ENCODE assay signal across 9 mouse cellular contexts in genomic region chr12:117155307-117156220, GRCm38 (mm10).
DNase-seq lines count a peak whose midpoint lies in the region; ATAC-seq and TF ChIP-seq lines count a peak whose summit lies in the region.
"Had no signal": no experiment of that assay in that cellular context is flagged by ENCODE, and none has a peak within 500 bp of the region (broad histone marks: within the 10 kb centered on the region; RNA-seq: fewer than 3 reads in every experiment).

No protein-coding gene starts in this region.

- no peak for TF ChIP-seq CTCF in cerebellum, adult 2 months (IDR thresholded peaks at IDR 0.05; ENCODE audit: borderline replicate concordance, insufficient read depth, low read depth, low read length)

- H3K9ac ChIP-seq in hindbrain, embryonic 13.5 days: peak overlapping the region; percentile 92
- peak overlapping the region; percentile 91 for H3K9ac ChIP-seq in midbrain, embryonic 16.5 days (ENCODE audit: low read depth, low read length)

- H3K4me3 ChIP-seq in cerebellum, adult 2 months (replicated peaks; ENCODE audit: insufficient read depth, low read depth, low read length): peak overlapping the region; percentile 12
- H3K4me3 ChIP-seq in hindbrain, embryonic 13.5 days: peak overlapping the region; percentile 70
- peak overlapping the region; percentile 68 for H3K4me3 ChIP-seq in midbrain, embryonic 16.5 days (ENCODE audit: low read depth, low read length)
- H3K4me3 ChIP-seq: megakaryocyte, embryonic 14.5 days had no signal

- no peaks in the 10 kb centered on the region for H3K36me3 ChIP-seq in hindbrain, embryonic 13.5 days
- H3K36me3 ChIP-seq in midbrain, embryonic 16.5 days (ENCODE audit: control insufficient read depth, insufficient read depth, low read length): no peaks in the 10 kb centered on the region

- WGBS in cerebellum, adult 2 months: 18% methylated on average over 33 of the region's 33 CpGs
- WGBS in hindbrain, embryonic 13.5 days: 2% methylated on average over 33 of the region's 33 CpGs
- under 1% methylated on average over 33 of the region's 33 CpGs for WGBS in midbrain, embryonic 16.5 days

- peaks cover 1% of the 10 kb centered on the region; the same call in 1 of the 2 replicates for H3K27me3 ChIP-seq in cerebellum, adult 2 months (ENCODE audit: control insufficient read depth, insufficient read depth, low read length)
- peaks cover 54% of the 10 kb centered on the region for H3K27me3 ChIP-seq in hindbrain, embryonic 13.5 days
- no peaks in the 10 kb centered on the region for H3K27me3 ChIP-seq in midbrain, embryonic 16.5 days (ENCODE audit: control insufficient read depth, insufficient read depth, low read depth, low read length)

- H3K4me1 ChIP-seq in cerebellum, adult 2 months (ENCODE audit: control insufficient read depth, insufficient read depth, low read length): peaks cover 3% of the 10 kb centered on the region; the same call in 1 of the 2 replicates
- peaks cover 91% of the 10 kb centered on the region for H3K4me1 ChIP-seq in hindbrain, embryonic 13.5 days (replicated peaks)
- H3K4me1 ChIP-seq in midbrain, embryonic 16.5 days (ENCODE audit: control insufficient read depth, insufficient read depth, low read length): peaks cover 59% of the 10 kb centered on the region

- H3K4me2 ChIP-seq in hindbrain, embryonic 13.5 days: peak overlapping the region; percentile 83
- H3K4me2 ChIP-seq in midbrain, embryonic 16.5 days (ENCODE audit: low read length): peak overlapping the region; percentile 64

- no peak overlapping the region for H3K27ac ChIP-seq in cerebellum, adult 2 months (ENCODE audit: insufficient read depth, low read length)
- peak overlapping the region; percentile 92 for H3K27ac ChIP-seq in hindbrain, embryonic 13.5 days
- peak overlapping the region; percentile 96 for H3K27ac ChIP-seq in midbrain, embryonic 16.5 days (ENCODE audit: low read length)

- no peak for ATAC-seq in hindbrain, embryonic 13.5 days (ENCODE audit: low FRiP score)
- no peak for ATAC-seq in midbrain, embryonic 16.5 days

- no peaks in the 10 kb centered on the region for H3K9me3 ChIP-seq in hindbrain, embryonic 13.5 days
- H3K9me3 ChIP-seq in midbrain, embryonic 16.5 days (replicated peaks; ENCODE audit: control insufficient read depth, low read length, poor library complexity, severe bottlenecking): no peaks in the 10 kb centered on the region

- DNase-seq in cerebellum, adult 2 months: no peak
- DNase-seq in cerebellum, adult 8-10 months: no peak
- DNase-seq in embryo, embryonic 9.5 days (ENCODE audit: extremely low spot score): peak; percentile 74
- DNase-seq in frontal cortex, postnatal 14 days (ENCODE audit: low spot score in 2 of 2): no peak
- DNase-seq in liver: no peak
- DNase-seq in cerebellum, adult 9-11 months: no peak

- TF ChIP-seq POLR2A in cerebellum, adult 2 months (IDR thresholded peaks at IDR 0.05; ENCODE audit: borderline replicate concordance, insufficient read depth, low read length): no peak

Comparison
In these comparisons a context has a peak if more than half of its experiments do, and no peak if none do; other contexts are left out.
1. H3K4me3 ChIP-seq: peak in every context shown above with its lines; median percentile 70 in hindbrain, embryonic 13.5 days; 68 in midbrain, embryonic 16.5 days; 12 in cerebellum, adult 2 months.